Mouse (Mus musculus): Measurements from ENCODE around the gene Plvap. TPM values are rescaled to one million over a fixed set of nuclear protein-coding genes. Genes with fewer than 3 reads are reported as not detected.
A peak's percentile ranks its signal among the peaks of the same experiment; 100 is the strongest.
"Not testable (repeated sequence)": the region's sequence is repeated elsewhere in the genome, so short reads cannot be mapped to it uniquely, and the experiment has no call there.

Plvap gene
- total RNA-seq, 2 experiments from 2014 or later = 6.2 to 7.3 TPM

DNA sequence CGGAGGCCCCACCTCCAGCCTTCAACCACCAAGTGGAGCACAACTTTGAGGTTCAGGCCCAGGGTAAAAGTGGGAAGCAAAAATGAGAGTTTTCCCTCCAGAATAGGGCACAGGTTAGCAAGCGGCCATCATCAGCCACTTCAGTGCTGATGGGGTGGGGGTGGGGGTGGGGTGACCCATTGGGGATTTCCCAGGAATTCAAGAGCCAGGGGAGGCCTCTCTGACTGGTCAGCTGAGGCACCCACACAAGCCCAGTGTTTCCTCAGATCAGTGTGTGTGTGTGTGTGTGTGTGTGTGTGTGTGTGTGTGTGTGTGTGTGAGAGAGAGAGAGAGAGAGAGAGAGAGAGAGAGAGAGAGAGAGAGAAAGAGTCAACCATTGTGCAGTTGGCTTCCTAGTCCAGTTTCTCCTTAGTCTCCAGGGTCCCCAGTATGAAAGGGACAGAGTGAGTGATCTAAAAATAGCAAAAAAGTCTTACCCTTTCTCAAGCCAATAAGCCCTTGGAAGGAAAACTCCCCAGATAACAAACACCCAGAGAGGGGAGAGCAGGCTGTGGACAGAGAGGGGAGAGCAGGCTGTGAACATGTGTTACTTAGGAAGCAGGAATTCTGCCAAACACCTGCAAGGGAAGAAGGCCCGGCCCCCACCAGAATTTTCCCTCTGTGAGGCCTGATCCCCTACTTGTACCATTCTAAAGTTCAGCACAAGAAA, 15.8 kb upstream of the Plvap start:
- intact Hi-C loops (cut with DNase I) = loop anchor here (10.0 kb wide), 1 partner anchor 83 kb away; no protein-coding TSS in a partner anchor

DNA sequence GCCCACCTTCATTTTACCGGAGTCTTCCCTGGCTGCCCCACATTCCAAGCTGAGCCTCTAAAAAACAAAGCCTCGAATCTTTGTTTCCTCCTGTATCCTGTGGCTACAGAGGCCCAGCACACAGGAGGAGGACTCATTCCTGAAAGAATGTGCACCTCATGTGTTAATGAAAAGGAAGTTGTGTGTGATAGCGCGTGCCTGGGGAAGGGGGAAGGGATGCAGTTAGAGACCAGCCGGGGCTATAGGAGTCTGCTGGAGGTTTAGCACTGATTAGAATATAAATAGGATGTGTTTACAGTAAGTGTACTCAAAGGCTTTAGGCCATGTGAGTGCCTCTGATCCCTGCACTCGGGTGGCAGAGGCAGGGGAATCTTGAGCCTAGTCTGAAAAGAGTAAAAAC, 14.7 kb upstream of the Plvap start:
- intact Hi-C loops (cut with DNase I) = loop anchor here (10.0 kb wide), 1 partner anchor 81 kb away; no protein-coding TSS in a partner anchor

More for the DNA sequence above, 15.8 kb upstream of the Plvap start:
- no peak for DNase-seq

DNA sequence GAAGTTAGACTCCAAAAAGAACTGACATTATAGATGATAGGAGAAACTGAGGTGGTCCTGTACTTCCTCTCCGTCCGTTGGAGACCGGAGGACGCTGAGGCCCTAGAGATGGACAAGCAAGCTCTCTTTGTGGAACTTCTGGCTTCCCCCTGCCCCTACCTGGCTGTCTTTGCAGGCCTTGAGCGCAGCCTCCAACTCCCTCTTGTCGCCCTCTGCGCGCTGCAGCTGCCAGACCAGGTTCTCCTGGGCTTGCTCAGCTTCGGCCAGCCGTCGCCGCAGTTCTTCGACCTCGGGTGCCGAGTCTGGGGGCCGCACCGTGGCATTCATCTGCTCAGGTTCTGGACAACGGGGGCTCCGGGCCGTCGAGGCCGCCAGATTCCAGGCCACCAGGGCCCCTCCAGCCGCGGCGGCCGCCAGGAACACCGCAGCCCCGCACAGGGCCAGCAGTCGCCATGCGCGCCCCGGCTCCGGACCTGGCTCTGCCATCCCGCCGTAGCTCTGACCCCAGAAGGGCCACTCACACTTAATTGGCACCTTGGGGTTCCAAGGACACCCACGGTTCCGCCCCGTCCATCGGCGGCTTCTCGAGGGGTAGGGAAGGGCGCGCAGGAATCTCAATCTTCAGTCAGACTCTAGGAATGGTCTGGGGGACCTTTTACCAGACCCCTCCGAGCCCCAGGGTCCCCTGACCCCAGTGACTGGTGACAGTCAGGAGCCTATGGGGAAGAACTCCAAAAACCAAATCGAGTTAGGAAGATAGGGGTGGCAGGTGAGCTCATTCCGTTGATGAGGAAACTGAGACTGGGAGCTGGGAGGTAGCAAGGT, 13.9 kb upstream of the Plvap start, which contains the start of gene Ccdc194:
Gene Ccdc194 (minus strand): TSS at position 486 of the 825 bp plus-strand sequence.
- intact Hi-C loops (cut with DNase I) = loop anchor here (10.0 kb wide), 1 partner anchor 81 kb away; no protein-coding TSS in a partner anchor
- DNase-seq = no peak

More for the DNA sequence above, 14.7 kb upstream of the Plvap start:
- no peak for DNase-seq

- DNase-seq = peak; percentile 95
- intact Hi-C loops (cut with DNase I) = loop anchor here (10.0 kb wide), 1 partner anchor 77 kb away; no protein-coding TSS in a partner anchor
These were observed 10.1 kb upstream of the Plvap start for GRCm38 (mm10) chr8:71521634-71522033.

GRCm38 (mm10) chr8:71519037-71519825, 7.7 kb upstream of the Plvap start:
- intact Hi-C loops (cut with DNase I) = not testable (repeated sequence)
- peak; percentile 56 for DNase-seq

- no peak for DNase-seq
- intact Hi-C loops (cut with DNase I) = no loop called here
These were observed 5.2 kb upstream of the Plvap start for GRCm38 (mm10) chr8:71516786-71517185.

GRCm38 (mm10) chr8:71515043-71515442, 3.5 kb upstream of the Plvap start:
- intact Hi-C loops (cut with DNase I) = no loop called here
- no peak for DNase-seq

DNA sequence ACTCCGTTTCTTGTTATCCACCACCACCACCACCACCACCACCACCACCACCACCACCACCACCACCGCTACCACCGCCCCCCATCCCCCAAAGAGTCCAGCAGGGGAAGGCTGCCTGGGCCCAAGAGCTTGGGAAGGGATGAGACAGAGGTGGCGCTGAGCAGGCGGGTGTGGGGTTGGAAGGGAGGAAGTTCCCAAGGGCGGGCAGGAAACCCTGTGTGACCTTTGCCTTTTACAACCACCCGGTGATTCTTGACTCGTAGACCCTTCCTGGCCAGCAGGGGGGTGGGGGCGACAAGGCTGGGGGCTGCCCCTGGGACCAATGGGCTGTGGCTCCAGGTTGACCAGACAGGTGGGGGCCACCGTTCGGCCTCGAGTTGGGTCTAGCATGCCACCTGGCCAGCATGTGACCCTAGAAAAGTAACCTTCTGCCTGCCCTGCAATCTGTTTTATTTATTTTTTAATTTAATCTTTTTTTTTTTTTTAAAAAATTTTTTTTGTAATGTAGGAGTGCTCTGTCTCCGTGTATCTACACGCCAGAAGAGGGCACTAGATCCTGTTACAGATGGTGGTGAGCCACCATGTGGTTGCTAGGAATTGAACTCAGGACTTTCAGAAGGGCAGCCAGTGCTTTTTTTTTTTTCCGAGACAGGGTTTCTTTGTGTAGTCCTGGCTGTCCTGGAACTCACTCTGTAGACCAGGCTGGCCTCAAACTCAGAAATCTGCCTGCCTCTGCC, 1.6 kb upstream of the Plvap start:
- DNase-seq = no peak

GRCm38 (mm10) chr8:71509316-71509715, 2.2 kb downstream of the Plvap start:
- intact Hi-C loops (cut with DNase I) = no loop called here
- DNase-seq = no peak

More for the DNA sequence above, 1.6 kb upstream of the Plvap start:
- intact Hi-C loops (cut with DNase I) = no loop called here

DNA sequence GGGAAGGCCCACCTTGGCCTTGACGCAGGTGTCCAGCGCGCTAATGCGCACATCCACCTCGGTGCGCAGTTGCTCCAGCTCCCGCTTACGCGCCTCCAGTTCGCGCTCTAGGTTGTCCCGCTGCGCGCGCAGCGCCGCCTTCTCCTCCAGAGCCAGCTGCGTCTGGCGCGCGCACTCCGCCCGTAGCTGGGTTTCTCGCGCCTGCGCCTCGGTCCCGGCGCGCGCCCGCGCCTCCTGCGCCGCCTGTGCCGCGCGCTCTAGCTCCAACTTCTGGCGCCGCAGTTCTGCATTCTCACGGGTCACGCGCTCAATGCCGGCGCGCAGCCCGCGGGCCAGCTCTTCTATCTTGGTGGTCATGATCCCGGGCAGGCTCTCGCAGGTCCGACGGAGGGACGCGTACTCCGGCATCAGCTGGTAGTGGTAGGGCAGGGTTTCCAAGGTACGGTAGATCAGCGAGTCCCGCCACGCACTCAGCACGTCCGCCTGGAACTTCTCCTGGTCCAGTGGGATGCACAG, 3.9 kb downstream of the Plvap start:
- DNase-seq = peak; percentile 72
- intact Hi-C loops (cut with DNase I) = no loop called here

GRCm38 (mm10) chr8:71505979-71506378, 5.6 kb downstream of the Plvap start:
- peak; percentile 47 for DNase-seq
- intact Hi-C loops (cut with DNase I) = no loop called here

GRCm38 (mm10) chr8:71505326-71505725, 6.2 kb downstream of the Plvap start:
- intact Hi-C loops (cut with DNase I) = no loop called here
- DNase-seq = no peak

GRCm38 (mm10) chr8:71504349-71504748, 7.2 kb downstream of the Plvap start:
- DNase-seq = no peak
- intact Hi-C loops (cut with DNase I) = no loop called here

DNA sequence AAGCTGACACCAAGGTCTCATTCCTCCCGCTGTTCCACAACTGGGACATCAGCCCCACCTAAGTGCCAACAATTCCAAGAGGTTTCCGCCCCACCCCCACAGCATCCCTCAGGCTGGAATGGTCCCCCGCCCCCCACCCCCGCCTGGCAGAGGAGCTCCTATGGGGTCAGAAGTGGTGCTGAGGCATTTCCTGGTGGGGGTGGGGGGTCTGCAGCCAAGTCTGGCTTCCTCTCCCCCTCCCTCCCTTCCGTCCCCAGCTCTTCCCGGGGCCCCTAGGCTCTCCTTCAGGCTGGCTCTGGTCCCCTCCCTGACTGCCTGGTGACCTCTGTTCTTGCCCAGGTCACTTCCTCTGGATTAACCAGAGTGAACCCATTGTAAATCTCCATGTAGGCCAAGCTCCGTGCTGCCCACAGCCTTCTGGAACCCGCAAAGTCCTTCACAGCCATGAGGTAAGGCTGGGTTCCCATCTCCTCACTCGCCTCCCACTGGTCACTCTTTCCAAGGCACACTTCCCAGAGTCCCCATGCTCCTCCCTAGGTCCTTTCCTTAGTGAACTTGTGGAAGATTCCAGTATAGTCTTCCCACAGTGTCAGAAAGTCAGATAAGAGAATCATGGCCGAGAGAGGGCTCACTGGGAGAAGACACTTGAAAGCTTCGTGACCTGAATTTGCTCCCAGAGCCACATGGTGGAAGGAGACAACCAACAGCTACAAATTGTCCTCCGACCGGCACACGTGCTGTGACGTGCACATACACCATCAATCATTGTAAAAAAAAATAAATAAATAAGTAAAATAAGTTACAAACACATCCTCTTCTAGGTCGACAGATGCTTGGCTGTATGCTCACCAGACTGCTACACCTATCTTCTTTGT, 12.5 kb downstream of the Plvap start:
- intact Hi-C loops (cut with DNase I) = no loop called here
- DNase-seq = no peak

- intact Hi-C loops (cut with DNase I) = no loop called here
- DNase-seq = no peak
These were observed 13.6 kb downstream of the Plvap start for GRCm38 (mm10) chr8:71497881-71498501.

DNA sequence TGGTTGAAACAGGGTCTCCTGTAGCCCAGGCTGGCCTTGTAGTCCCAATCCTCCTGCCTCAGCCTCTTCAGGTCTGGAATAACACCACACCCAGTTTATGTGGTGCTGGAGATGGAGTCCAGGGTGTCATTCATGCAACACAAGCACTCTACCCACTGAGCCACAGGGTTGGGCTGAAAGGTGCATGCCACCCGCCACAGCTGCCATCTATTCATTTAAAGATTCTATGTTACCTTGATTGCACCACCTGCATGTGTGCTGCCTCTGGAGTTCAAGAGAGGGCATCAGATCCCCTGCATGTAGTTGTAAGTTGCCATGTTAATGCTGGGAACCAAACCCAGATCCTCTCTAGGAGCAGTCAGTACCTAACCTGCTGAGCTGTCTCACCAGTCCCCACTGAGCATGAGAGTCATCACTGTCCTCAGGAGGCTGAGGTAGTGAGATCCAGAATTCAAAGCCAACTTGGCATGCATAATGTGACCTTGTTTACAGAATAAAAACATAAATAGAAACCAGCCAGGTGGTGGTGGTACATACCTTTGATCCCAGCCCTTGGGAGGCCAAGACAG, 14.4 kb downstream of the Plvap start:
- intact Hi-C loops (cut with DNase I) = no loop called here

DNA sequence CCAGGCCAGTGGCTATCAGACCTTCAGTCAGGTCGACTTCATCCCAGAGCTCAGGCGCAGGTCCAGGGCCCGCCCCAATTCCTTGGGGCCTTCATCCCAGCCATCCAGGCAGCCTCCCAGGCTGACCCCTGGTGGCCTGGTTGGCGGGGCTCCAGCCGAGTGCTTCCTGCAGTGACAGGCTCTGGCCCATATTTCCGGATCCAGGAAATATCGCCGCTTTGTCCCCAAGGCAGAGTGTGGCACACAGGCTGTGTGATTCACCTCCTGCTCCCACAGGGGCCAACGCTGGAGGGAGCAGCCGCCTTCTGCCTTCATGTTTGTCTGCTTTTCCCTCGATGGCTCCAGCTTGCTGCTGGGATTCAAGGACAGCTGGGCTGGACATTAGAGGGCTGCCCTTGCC, 15.1 kb downstream of the Plvap start:
- peak; percentile 72 for DNase-seq
- intact Hi-C loops (cut with DNase I) = no loop called here

More for the DNA sequence above, 14.4 kb downstream of the Plvap start:
- DNase-seq = no peak

- DNase-seq = no peak
- intact Hi-C loops (cut with DNase I) = no loop called here
These were observed 15.7 kb downstream of the Plvap start for GRCm38 (mm10) chr8:71495811-71496210.
